Mouse (Mus musculus) heart, embryonic 16.5 days (tissue): ENCODE results near the gene Flrt1. TPM values are rescaled to one million over a fixed set of nuclear protein-coding genes. Genes with fewer than 3 reads are reported as not detected.
A peak's percentile ranks its signal among the peaks of the same experiment; 100 is the strongest.

Experiments used
- ATAC-seq: fragments of 200-750 bp; cut with Nextera tagmentation; replicated peaks from 2 replicates; pipeline ENCODE4 v1.8.0; 2017; ENCODE audit warnings: moderate number of reproducible peaks; ENCODE audit not compliant: insufficient read depth, low FRiP score; ENCODE audit errors: extremely low read depth
- H3K27ac ChIP-seq: fragments of 300-500 bp; sonication (generic); 2 replicates; pipeline ENCODE4 v1.5.1; 2014; ENCODE audit warnings: mild to moderate bottlenecking, low read length, control low read depth, moderate library complexity
- H3K27me3 ChIP-seq: fragments of 300-500 bp; sonication (generic); 2 replicates; pipeline ENCODE4 v1.6.1; 2014; ENCODE audit warnings: low read length, mixed read lengths; ENCODE audit not compliant: control insufficient read depth, insufficient read depth
- H3K36me3 ChIP-seq: fragments of 300-500 bp; sonication (generic); 2 replicates; pipeline ENCODE4 v1.6.1; 2014; ENCODE audit not compliant: control insufficient read depth, insufficient read depth
- H3K4me1 ChIP-seq: fragments of 300-500 bp; sonication (generic); 2 replicates; pipeline ENCODE4 v1.6.1; 2014; ENCODE audit warnings: low read length, mixed read lengths; ENCODE audit not compliant: control insufficient read depth, insufficient read depth
- H3K4me2 ChIP-seq: fragments of 300-500 bp; sonication (generic); 2 replicates; pipeline ENCODE4 v1.6.1; 2014; ENCODE audit warnings: low read depth, mild to moderate bottlenecking, control low read depth, low read length
- H3K4me3 ChIP-seq: fragments of 300-500 bp; sonication (generic); 2 replicates; pipeline ENCODE4 v1.5.1; 2014; ENCODE audit warnings: mild to moderate bottlenecking, control low read depth, low read length
- H3K9ac ChIP-seq: fragments of 300-500 bp; sonication (generic); 2 replicates; pipeline ENCODE4 v1.6.1; 2014; ENCODE audit warnings: low read length, control low read depth
- H3K9me3 ChIP-seq: fragments of 300-500 bp; sonication (generic); replicated peaks from 2 replicates; pipeline ENCODE4 v1.6.1; 2016; ENCODE audit warnings: low read length; ENCODE audit not compliant: control insufficient read depth
- WGBS: fragments of 180-500 bp; shearing (Covaris S2); extraction: QIAGEN DNeasy Blood & Tissue Kit; methylation state at CpG from one replicate; pipeline ENCODE4 v1.1.7; 2014; 5-methylcytosine and 5-hydroxymethylcytosine counted together
- polyA plus RNA-seq: library from polyadenylated mRNA; unstranded; fragments of >200 nt; fragmentation: Nextera tagmentation; extraction: Ambion mirVana; gene quantifications from 2 replicates; pipeline ENCODE4 v1.2.1, GENCODE M21; 2015

Gene Flrt1
- polyA plus RNA-seq, 1 experiment from 2014 or later: 1.9 TPM

- Histone ChIP-seq H3K36me3 (no peaks in the 10 kb centered on the region), H3K27me3 (no peaks in the 10 kb centered on the region), H3K4me3 (peak overlapping the region; percentile 8; the same call in 1 of the 2 replicates), H3K27ac (peak overlapping the region; percentile 98), H3K9ac (peak overlapping the region; percentile 67), H3K9me3 (no peaks in the 10 kb centered on the region), H3K4me1 (peaks cover 31% of the 10 kb centered on the region), H3K4me2 (peak overlapping the region; percentile 55)
- 19% methylated on average over 10 of the region's 10 CpGs for WGBS
- peak; percentile 91 for ATAC-seq
These were observed 17.3 kb upstream of the Flrt1 start for GRCm38 (mm10) chr19:7122698-7123306.

DNA sequence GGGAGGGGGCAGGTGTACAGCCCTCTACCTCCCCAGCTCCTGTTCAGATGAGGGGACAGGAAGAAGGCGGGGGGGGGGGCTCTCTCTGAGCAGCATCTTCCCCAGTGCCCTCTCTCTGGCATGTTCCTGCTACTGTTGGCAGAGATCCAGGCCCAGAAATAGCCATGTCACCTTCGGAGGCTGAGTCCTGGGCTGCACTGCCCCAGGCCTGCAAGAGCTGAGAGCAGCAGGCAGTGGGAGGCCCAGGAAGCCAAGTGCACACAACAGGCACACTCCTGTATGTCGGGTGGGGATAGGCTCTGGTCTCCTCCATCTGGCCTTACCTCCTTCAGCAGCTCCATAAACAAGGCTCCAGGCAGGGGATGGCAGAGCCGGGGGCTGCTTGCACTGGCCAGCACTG lies 16.7 kb upstream of the Flrt1 start:
- H3K27ac ChIP-seq: peak overlapping the region; percentile 98
- 23% methylated on average over 4 of the region's 4 CpGs for WGBS
- H3K4me3 ChIP-seq: peak overlapping the region; percentile 8; the same call in 1 of the 2 replicates
- ATAC-seq: peak; percentile 88
- no peaks in the 10 kb centered on the region for H3K36me3 ChIP-seq
- H3K27me3 ChIP-seq: no peaks in the 10 kb centered on the region
- peak overlapping the region; percentile 67 for H3K9ac ChIP-seq
- H3K4me2 ChIP-seq: peak overlapping the region; percentile 55
- peaks cover 35% of the 10 kb centered on the region for H3K4me1 ChIP-seq
- H3K9me3 ChIP-seq: no peaks in the 10 kb centered on the region

GRCm38 (mm10) chr19:7121252-7121651 lies 15.7 kb upstream of the Flrt1 start:
- Histone ChIP-seq H3K9me3 (no peaks in the 10 kb centered on the region), H3K27ac (peak overlapping the region; percentile 98), H3K4me1 (peaks cover 35% of the 10 kb centered on the region), H3K4me3 (no peak overlapping the region), H3K36me3 (no peaks in the 10 kb centered on the region), H3K9ac (peak overlapping the region; percentile 48), H3K27me3 (no peaks in the 10 kb centered on the region), H3K4me2 (no peak overlapping the region)
- 59% methylated on average over 11 of the region's 11 CpGs for WGBS
- no peak for ATAC-seq

DNA sequence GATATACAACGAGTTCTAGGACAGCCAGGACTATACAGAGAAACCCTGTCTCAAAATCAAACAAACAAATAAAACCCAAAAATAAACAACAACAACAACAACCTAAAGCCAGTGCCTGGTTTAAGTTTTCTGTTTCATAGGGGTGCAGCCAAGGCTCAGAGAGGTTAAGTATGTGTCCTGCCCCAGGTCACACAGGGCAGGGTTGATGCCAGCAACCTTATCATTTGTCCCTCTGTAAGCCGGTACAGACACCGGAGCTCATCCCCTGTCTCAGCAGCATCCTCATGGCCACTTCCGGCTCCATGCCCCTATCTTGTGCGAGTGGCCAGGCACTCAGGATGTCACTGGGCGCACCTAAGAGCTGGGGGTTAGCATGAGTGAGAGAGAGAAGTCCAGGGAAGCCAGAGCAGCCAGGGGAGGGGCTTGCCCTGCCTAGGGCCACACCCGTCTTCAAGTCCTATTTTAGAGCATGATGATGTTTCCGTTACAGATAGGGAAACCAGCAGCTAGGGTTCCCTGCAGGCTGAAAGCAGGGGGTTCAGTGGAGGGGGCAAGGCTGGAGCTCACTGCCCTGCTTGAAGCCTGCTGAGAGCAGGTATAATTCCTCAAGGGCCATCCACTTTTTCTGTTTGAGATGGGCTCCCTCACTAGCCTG lies 12.3 kb upstream of the Flrt1 start:
- H3K36me3 ChIP-seq: no peaks in the 10 kb centered on the region
- H3K4me1 ChIP-seq: peaks cover 48% of the 10 kb centered on the region
- H3K4me3 ChIP-seq: no peak overlapping the region
- H3K27ac ChIP-seq: peak overlapping the region; percentile 37
- no peaks in the 10 kb centered on the region for H3K9me3 ChIP-seq
- H3K27me3 ChIP-seq: no peaks in the 10 kb centered on the region
- H3K4me2 ChIP-seq: peak overlapping the region; percentile 17
- WGBS: 33% methylated on average over 8 of the region's 8 CpGs
- H3K9ac ChIP-seq: peak overlapping the region; percentile 45; the same call in 1 of the 2 replicates
- ATAC-seq: no peak

DNA sequence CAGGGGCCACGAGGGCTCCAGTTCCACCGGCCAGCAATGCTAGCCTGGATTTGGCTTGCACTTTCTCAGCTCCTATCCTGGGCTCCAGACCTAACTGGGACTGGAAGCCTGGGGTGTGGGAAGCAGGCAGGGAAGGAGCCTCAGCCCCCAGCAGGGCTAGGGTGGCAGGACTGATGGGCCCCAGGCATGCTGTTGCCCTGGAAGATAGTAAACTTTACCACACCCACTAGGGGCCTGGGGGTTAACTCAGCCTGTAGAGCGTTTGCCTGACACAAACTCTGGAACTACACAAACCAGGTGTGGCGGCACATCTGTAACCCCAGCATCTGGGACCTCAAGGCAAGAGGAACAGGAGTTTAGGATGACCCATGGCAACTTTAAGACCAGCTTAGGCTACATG lies 11.6 kb upstream of the Flrt1 start:
- H3K9me3 ChIP-seq: no peaks in the 10 kb centered on the region
- no peak overlapping the region for H3K4me2 ChIP-seq
- no peak overlapping the region for H3K9ac ChIP-seq
- 57% methylated on average over 4 of the region's 4 CpGs for WGBS
- H3K4me1 ChIP-seq: peaks cover 44% of the 10 kb centered on the region
- no peak for ATAC-seq
- no peak overlapping the region for H3K4me3 ChIP-seq
- no peak overlapping the region for H3K27ac ChIP-seq
- no peaks in the 10 kb centered on the region for H3K27me3 ChIP-seq
- H3K36me3 ChIP-seq: no peaks in the 10 kb centered on the region

GRCm38 (mm10) chr19:7116038-7116731 lies 10.7 kb upstream of the Flrt1 start:
- Histone ChIP-seq H3K4me1 (peaks cover 35% of the 10 kb centered on the region), H3K27ac (no peak overlapping the region), H3K36me3 (no peaks in the 10 kb centered on the region), H3K9me3 (no peaks in the 10 kb centered on the region), H3K4me3 (no peak overlapping the region), H3K9ac (no peak overlapping the region), H3K4me2 (no peak overlapping the region), H3K27me3 (no peaks in the 10 kb centered on the region)
- 82% methylated on average over 4 of the region's 4 CpGs for WGBS
- ATAC-seq: no peak

- 0 out of 2 replicates have a peak overlapping the region, but pooled peaks have one; percentile 1 for H3K27ac ChIP-seq
- peaks cover 44% of the 10 kb centered on the region for H3K4me1 ChIP-seq
- 61% methylated on average over 14 of the region's 14 CpGs for whole genome bisulfite sequencing
- no peak overlapping the region for H3K4me2 ChIP-seq
- H3K9me3 ChIP-seq: no peaks in the 10 kb centered on the region
- H3K9ac ChIP-seq: peak overlapping the region; percentile 27; the same call in 1 of the 2 replicates
- H3K27me3 ChIP-seq: no peaks in the 10 kb centered on the region
- ATAC-seq: no peak
- H3K4me3 ChIP-seq: no peak overlapping the region
- H3K36me3 ChIP-seq: no peaks in the 10 kb centered on the region
These were observed 8.0 kb upstream of the Flrt1 start for GRCm38 (mm10) chr19:7113574-7113973.

DNA sequence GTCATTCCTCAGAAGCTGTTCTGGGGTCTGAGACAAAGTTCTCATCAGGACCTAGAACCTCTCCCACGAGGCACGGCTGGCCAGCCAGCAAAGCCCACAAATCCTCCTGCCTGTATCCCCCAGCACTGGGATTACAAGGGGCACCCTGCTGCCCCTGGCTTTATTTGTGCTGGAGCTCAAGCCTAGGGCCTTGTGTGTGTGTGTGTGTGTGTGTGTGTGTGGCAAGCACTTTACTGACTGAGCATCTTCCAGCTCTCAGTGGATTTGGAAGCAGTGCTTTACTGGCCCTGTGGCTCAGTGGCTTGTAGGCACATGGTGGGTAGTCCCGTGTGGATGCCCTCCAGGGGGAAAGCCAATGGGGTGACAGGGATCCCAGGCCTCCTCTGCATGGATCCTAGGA lies 7.1 kb upstream of the Flrt1 start:
- H3K9ac ChIP-seq: no peak overlapping the region
- ATAC-seq: no peak
- H3K9me3 ChIP-seq: no peaks in the 10 kb centered on the region
- no peak overlapping the region for H3K4me2 ChIP-seq
- no peaks in the 10 kb centered on the region for H3K27me3 ChIP-seq
- no peak overlapping the region for H3K4me3 ChIP-seq
- peaks cover 43% of the 10 kb centered on the region for H3K4me1 ChIP-seq
- H3K27ac ChIP-seq: no peak overlapping the region
- 64% methylated on average over 3 of the region's 3 CpGs for WGBS
- H3K36me3 ChIP-seq: no peaks in the 10 kb centered on the region

DNA sequence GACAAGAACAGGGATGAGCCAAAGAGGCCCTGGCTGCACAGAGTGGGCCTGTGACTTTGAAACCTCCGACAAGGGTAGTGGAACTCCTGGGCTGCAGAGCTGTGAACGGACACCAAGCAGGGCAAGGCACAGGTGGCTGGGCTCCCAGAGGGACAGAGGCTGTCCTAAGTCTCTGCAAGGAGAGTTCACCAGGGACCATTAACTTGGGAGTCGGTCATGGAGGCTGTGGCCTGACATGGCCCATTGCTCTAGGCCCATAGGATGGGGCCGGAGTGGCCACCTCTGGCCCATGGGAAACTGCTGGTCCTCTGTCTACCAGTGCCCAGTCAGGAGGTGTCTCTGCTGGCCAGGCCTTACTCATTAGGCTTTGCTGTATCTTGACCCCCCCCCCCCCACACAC lies 6.2 kb upstream of the Flrt1 start:
- WGBS: 81% methylated on average over 4 of the region's 4 CpGs
- peaks cover 41% of the 10 kb centered on the region for H3K4me1 ChIP-seq

More for the DNA sequence above, 6.2 kb upstream of the Flrt1 start:
- Histone ChIP-seq H3K9me3 (no peaks in the 10 kb centered on the region), H3K27me3 (no peaks in the 10 kb centered on the region), H3K36me3 (no peaks in the 10 kb centered on the region), H3K9ac (no peak overlapping the region), H3K27ac (no peak overlapping the region), H3K4me3 (no peak overlapping the region), H3K4me2 (no peak overlapping the region)
- ATAC-seq: no peak
